Mouse (Mus musculus): ENCODE results near the gene Hoxb9. TPM values are rescaled to one million over a fixed set of nuclear protein-coding genes. Genes with fewer than 3 reads are reported as not detected.

Hoxb9 gene
- total and polyA plus RNA-seq, 3 experiments = not detected

DNA sequence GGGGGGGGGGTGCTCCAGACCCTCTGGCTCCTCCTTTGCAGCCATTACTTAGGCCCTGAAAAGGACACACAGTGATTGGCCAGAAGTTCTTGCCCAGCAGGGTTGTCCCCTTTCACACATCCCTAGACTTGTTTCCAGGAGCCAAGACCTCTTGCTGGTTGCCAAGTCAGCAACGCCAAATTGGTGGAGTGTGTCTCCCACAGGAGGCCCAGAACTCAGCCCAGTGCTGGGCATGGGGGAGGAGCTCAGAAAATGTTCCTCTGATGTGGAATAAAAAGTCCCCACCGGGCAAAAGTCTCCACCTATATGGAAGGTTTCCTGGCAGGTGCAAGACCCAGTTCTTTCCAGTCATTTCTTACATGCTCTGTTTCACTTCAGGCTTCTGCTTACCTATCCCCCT lies 12.2 kb upstream of the Hoxb9 start:
- Histone ChIP-seq H3K79me2 (replicated peaks; ENCODE audit: control insufficient read depth, extremely low read depth, insufficient read depth, poor library complexity, severe bottlenecking) (no peaks in the 10 kb centered on the region), H3K4me2 (ENCODE audit: insufficient read depth, low read depth, poor library complexity, severe bottlenecking) (no peak overlapping the region), H3K27me3 (replicated peaks) (peaks cover 94% of the 10 kb centered on the region), H3K9ac (ENCODE audit: insufficient read depth, low read depth) (no peak overlapping the region), H3K27ac (ENCODE audit: insufficient read depth, low read depth) (no peak overlapping the region), H3K4me3 (replicated peaks in 1 of 3; ENCODE audit: low read depth in 2 of 3, low read length in 2 of 3, poor library complexity in 1 of 3) (no peak overlapping the region), H3K36me3 (replicated peaks in 1 of 2; ENCODE audit: control insufficient read depth in 1 of 2, insufficient read depth in 1 of 2, low read length in 1 of 2) (no peaks in the 10 kb centered on the region), H3K4me1 (ENCODE audit: control insufficient read depth in 1 of 2, insufficient read depth in 2 of 2) (peaks cover 7 to 17% of the 10 kb centered on the region in 2 experiments; a peak in 3 of 4 replicates), H3K9me3 (replicated peaks; ENCODE audit: low read length) (no peaks in the 10 kb centered on the region)
- in situ Hi-C loops (cut with MboI; ENCODE audit: low pct_ligation_motif_present, low pct_unique_long_range_greater_than_20kb, low sequenced_read_pairs) (no loop called here), dilution Hi-C loops (cut with MboI; ENCODE audit: extremely low pct_ligation_motif_present, extremely low pct_unique_long_range_greater_than_20kb, low sequenced_read_pairs) (no loop called here)
- DNase-seq (ENCODE audit: extremely low read depth) = no peak
- TF ChIP-seq MXI1 (IDR thresholded peaks at IDR 0.05; ENCODE audit: low read depth, low read length) = no peak
- no peak for TF ChIP-seq ZC3H11A (IDR thresholded peaks at IDR 0.05; ENCODE audit: low read depth, low read length)
- TF ChIP-seq MAX (IDR thresholded peaks at IDR 0.05; ENCODE audit: low read length) = no peak
- TF ChIP-seq BHLHE40 (IDR thresholded peaks at IDR 0.05; ENCODE audit: low read depth, low read length) = no peak
- no peak for TF ChIP-seq SMC3 (IDR thresholded peaks at IDR 0.05; ENCODE audit: low read depth, low read length)
- no peak for TF ChIP-seq NELFE (IDR thresholded peaks at IDR 0.05; ENCODE audit: low read depth, low read length)
- no peak for TF ChIP-seq MEF2A (IDR thresholded peaks at IDR 0.05; ENCODE audit: borderline replicate concordance, low read depth, low read length)
- TF ChIP-seq ELF1 (IDR thresholded peaks at IDR 0.05; ENCODE audit: low read depth, low read length) = no peak
- no peak for TF ChIP-seq TBP (conservative IDR thresholded peaks at IDR 0.05; ENCODE audit: low read depth, low read length)
- TF ChIP-seq USF2 (conservative IDR thresholded peaks at IDR 0.05; ENCODE audit: low read depth, low read length) = no peak
- TF ChIP-seq CHD1 (IDR thresholded peaks at IDR 0.05; ENCODE audit: low read depth, low read length) = no peak
- no peak for TF ChIP-seq JUN (IDR thresholded peaks at IDR 0.05; ENCODE audit: insufficient read depth, low read depth, low read length)
- TF ChIP-seq RAD21 (IDR thresholded peaks at IDR 0.05; ENCODE audit: low read depth, low read length) = no peak
- no peak for TF ChIP-seq POLR2A (IDR thresholded peaks at IDR 0.05; ENCODE audit: low read depth, low read length)
- TF ChIP-seq MYC (IDR thresholded peaks at IDR 0.05; ENCODE audit: low read depth, low read length) = no peak
- no peak for TF ChIP-seq PAX5 (IDR thresholded peaks at IDR 0.05; ENCODE audit: low read length)
- TF ChIP-seq MAZ (IDR thresholded peaks at IDR 0.05; ENCODE audit: low read depth, low read length) = no peak
- no peak for TF ChIP-seq UBTF (IDR thresholded peaks at IDR 0.05; ENCODE audit: low read depth, low read length)

DNA sequence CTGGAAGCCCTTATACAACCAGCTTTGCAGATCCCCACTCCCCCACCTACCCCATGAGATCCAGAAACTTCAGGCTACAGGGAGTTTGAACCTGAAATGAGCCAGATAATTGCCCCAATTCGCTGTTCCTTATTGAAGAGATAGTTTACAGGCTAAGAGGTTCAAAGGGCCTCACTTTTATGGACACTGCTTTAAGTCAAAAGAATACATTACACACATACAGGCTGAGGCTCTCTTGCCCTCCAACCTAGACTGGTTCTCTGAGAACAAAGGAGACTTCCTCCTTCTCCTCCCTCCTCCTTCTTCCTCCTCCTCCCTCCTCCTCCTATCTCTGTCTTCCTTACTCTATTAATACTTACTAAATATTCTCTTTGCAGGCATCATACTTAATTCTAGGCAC lies 11.7 kb upstream of the Hoxb9 start:
- dilution Hi-C loops (cut with MboI; ENCODE audit: extremely low pct_ligation_motif_present, extremely low pct_unique_long_range_greater_than_20kb, low sequenced_read_pairs) (no loop called here), in situ Hi-C loops (cut with MboI; ENCODE audit: low pct_ligation_motif_present, low pct_unique_long_range_greater_than_20kb, low sequenced_read_pairs) (no loop called here)
- Histone ChIP-seq H3K36me3 (replicated peaks in 1 of 2; ENCODE audit: control insufficient read depth in 1 of 2, insufficient read depth in 1 of 2, low read length in 1 of 2) (no peaks in the 10 kb centered on the region), H3K4me2 (ENCODE audit: insufficient read depth, low read depth, poor library complexity, severe bottlenecking) (no peak overlapping the region), H3K27ac (ENCODE audit: insufficient read depth, low read depth) (no peak overlapping the region), H3K9ac (ENCODE audit: insufficient read depth, low read depth) (no peak overlapping the region), H3K4me1 (ENCODE audit: control insufficient read depth in 1 of 2, insufficient read depth in 2 of 2) (peaks cover 7 to 17% of the 10 kb centered on the region in 2 experiments; a peak in 3 of 4 replicates), H3K4me3 (replicated peaks in 1 of 3; ENCODE audit: low read depth in 2 of 3, low read length in 2 of 3, poor library complexity in 1 of 3) (no peak overlapping the region), H3K9me3 (replicated peaks; ENCODE audit: low read length) (no peaks in the 10 kb centered on the region), H3K27me3 (replicated peaks) (peaks cover 94% of the 10 kb centered on the region), H3K79me2 (replicated peaks; ENCODE audit: control insufficient read depth, extremely low read depth, insufficient read depth, poor library complexity, severe bottlenecking) (no peaks in the 10 kb centered on the region)
- no peak for TF ChIP-seq IRF4 (IDR thresholded peaks at IDR 0.05; ENCODE audit: low read depth, low read length)
- no peak for TF ChIP-seq ZKSCAN1 (IDR thresholded peaks at IDR 0.05; ENCODE audit: borderline replicate concordance, low read depth, low read length)
- TF ChIP-seq MYC (IDR thresholded peaks at IDR 0.05; ENCODE audit: low read depth, low read length) = no peak
- no peak for TF ChIP-seq RCOR1 (conservative IDR thresholded peaks at IDR 0.05; ENCODE audit: low read depth, low read length)
- DNase-seq (ENCODE audit: extremely low read depth) = no peak
